Mouse (Mus musculus) fat pad, adult 2 months (tissue): ENCODE data around the gene Nhlrc1.

Experiments used
- DNase-seq: peaks from one replicate; pipeline ENCODE4 v3.0.0-alpha.2; 2011; ENCODE audit warnings: low read depth, low spot score; ENCODE audit errors: extremely low read depth

Gene Nhlrc1

GRCm38 (mm10) chr13:47014334-47015194, at the start of gene Nhlrc1:
Gene Nhlrc1, minus strand, starts transcription at chr13:47014850.
- no peak for DNase-seq

DNA sequence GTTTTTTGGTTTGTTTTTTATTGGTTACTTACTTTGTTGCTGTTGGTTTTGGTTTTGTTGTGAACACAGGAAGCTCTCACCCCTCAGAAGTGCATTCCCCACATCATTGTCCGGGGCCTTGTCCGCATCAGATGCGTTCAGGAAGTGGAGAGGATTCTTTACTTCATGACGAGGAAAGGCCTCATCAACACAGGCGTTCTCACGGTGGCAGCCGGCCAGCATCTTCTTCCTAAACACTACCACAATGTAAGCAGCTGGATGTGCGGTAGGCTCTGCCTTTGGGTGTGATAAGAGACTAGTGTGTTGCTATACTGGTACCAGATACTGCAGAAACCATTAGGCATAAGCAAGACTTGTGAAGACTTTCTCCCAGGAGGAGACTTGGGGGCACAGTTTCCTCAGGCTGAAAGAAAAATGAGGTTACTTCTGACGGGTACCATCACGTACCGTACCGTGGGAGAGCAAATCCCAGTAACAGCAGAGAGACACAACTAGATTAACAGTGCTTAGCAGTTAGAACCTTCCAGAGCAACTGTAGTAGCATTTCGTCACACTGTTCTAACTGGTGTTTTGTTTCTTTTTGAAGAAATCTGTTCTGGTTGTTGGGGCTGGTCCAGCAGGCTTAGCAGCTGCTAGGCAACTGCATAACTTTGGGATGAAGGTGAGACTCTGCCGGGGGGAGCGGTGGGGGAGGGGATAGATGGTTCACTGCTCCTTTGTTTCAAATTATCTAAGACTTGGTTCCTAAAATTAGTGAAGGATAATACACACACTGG, 49.5 kb upstream of the Nhlrc1 start:
- no peak for DNase-seq

- no peak for DNase-seq
Measured at GRCm38 (mm10) chr13:47062756-47063155, 48.1 kb upstream of the Nhlrc1 start.

GRCm38 (mm10) chr13:47056781-47057180, 42.1 kb upstream of the Nhlrc1 start:
- no peak for DNase-seq

GRCm38 (mm10) chr13:47056126-47056525, 41.5 kb upstream of the Nhlrc1 start:
- DNase-seq, result no peak

- DNase-seq, result no peak
Measured at GRCm38 (mm10) chr13:47053971-47054370, 39.3 kb upstream of the Nhlrc1 start.

DNA sequence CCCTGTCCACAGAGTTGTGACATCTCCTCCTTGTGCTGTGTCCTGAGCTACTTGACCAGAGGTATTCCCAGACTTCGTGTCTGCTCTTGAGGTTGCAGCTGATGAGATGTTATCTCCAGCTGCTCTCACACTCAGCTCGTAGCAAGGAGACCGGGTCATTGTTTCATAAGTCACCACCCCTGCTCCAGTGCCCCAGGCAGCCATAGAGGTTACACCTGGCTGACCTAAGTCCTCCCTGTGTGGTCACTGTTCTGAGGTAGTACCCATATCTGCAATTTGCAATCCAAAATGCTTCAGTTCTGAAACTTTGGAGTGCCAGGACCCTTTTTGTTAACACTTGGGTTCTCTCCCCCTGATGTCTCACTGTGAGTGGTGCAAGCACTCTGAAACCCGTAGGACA, 35.4 kb upstream of the Nhlrc1 start:
- DNase-seq, result peak; percentile 45

DNA sequence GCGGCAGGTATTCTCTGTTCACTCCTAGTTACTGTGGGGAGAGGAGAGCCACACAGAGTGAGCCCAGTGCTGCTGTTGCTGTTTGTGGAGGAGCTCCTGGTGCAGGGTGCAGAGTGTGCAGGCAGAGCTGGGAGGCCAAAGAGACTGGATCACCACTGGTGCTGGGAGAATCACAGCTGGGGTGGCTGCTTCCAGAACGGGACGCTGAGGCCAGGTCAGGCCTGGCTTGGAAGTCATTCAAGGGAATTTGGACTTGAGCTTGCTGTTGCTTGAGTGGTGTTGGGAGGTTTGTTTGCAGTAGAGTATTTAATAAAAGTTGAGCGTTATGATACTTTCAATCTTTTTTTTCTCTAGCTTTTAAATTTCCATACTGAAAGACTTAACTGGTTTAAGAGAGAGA, 33.3 kb upstream of the Nhlrc1 start:
- DNase-seq, result no peak

GRCm38 (mm10) chr13:47044617-47044947, 29.9 kb upstream of the Nhlrc1 start, which contains the start of gene Tpmt:
Gene Tpmt, minus strand, starts transcription at chr13:47044737.
- DNase-seq, result no peak

DNA sequence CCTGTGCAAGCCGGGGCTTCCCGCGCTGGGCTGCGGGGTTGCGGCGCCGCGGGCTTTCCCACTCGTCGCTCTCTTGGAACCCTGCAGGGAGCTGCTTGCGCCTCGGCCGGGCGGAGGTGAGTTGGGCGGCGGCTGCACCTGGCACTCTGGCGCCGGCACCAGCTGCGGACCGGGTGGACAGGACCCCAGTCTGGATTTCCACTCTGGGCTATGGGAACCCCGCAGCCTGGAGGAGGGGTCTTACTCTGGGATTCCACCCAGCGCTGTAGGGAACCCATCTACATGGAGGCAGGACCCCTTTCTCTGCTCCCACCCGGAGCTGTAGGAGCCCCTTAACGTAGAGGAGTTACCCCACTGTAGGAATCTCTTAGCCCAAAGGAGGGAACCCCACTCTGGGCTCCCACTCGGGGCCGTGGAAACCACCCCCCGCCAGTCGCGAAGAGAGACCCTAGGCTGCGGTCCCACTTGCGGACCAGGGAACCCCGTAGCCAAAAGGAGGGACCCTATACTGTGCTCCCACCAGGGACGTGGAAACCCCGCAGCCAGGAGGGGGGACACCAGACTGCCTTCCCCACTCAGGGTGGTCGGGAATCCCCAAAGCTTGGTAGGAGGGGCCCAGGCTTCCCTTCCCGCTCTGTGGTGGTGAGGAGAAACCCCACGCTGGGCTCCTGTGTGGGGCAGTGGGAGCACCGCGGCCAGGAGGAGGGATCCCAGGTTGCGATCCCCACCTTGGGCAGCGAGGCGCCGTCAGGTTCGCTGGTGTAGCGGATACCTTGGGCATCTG, 29.4 kb upstream of the Nhlrc1 start:
- no peak for DNase-seq

GRCm38 (mm10) chr13:47043030-47043680, 28.5 kb upstream of the Nhlrc1 start, which contains the start of gene Kdm1b:
Gene Kdm1b, plus strand, starts transcription at chr13:47043499.
- DNase-seq, result peak; percentile 76

- no peak for DNase-seq
Measured at GRCm38 (mm10) chr13:47042024-47042633, 27.5 kb upstream of the Nhlrc1 start.

DNA sequence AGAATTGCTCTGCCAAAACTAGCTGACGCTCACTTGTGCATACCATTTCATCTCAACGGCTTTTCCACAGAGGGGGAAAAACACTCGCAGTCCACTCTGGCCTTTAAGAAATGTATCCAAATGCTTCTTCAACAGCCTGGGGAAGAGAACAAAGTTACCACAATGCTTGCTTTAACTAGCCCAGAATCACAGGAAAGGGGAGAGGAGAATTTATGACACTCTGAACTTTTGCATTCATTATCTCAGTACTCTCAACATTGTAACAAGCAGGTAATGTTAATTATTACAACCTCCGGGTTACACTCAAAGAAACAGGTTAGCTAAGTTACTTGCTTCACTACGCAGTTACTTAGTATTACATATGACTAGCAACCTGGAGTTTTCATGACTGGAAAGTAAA, 25.4 kb upstream of the Nhlrc1 start:
- no peak for DNase-seq

GRCm38 (mm10) chr13:47037946-47038345, 23.3 kb upstream of the Nhlrc1 start:
- no peak for DNase-seq

DNA sequence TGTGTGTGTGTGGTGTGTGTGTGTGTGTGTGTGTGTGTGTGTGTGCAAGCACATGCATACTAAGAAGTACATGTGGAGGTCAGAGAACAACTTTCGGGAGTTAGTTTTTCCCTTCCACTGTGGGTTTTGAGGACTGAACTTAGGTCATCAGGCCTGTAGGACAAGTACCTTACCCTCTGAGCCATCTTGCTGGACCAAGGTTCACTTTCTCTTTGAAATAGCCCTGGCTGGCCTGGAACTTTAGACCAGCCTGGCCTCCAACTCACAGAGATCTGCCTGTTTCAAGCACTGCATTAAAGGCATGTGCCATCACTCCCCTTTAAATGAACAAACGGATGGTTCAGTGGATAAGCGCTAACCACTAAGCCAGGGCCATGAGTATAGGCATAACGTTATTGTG, 19.0 kb upstream of the Nhlrc1 start:
- DNase-seq, result no peak

DNA sequence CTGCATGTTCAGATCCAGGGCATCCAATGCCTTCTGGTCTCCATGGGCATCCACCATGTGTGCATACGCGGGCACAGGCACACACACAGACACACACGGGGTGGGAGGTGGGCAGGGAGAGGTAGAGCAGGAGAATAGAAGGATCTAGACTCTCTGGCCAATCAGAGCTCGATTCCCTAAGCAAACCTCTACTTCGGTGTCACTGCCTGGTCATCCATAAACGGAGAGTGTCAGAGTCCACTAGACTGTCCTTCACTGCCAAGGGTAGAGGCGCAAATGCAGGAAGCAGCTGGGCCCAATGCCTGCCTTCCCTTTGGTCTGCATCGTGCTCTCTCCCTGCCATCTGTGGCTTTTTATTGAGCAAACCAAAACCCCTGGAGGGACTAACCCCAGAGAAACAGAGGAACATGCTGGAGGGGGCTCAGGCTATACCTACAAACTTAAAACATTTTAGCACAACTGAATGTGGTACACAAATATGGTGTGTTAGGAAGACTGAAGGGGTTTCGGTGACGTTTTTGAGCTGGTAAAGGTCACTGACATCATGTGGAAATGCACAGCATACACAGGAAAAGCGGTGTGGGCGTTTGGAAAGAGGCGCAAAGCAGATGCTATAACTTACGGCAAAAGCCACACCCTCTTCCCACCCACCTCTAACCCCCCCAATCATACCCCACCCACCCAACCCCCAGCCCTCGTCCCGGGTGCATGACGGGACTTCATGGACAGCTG, 15.9 kb upstream of the Nhlrc1 start:
- DNase-seq, result no peak

DNA sequence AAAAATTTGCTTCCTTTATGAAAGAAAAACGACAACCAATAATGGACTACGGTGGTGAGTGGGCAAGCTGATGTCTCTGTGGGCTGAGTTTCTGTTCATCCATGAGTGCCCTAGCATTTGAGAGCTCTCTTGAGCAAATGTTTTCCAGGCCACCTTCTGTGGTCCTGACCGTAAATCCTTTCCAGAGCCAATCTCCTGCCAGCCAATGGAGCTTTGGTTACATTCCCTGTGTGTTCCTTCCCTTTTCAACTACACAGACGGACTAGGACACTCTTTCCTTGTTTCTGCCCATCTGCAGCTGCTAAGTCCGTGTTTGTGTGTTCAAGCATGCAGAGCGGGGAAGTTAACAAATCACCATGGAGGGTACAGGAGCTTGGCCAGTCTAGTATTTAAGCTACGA, 6.1 kb upstream of the Nhlrc1 start:
- no peak for DNase-seq

GRCm38 (mm10) chr13:47019774-47020173, 5.1 kb upstream of the Nhlrc1 start:
- no peak for DNase-seq

DNA sequence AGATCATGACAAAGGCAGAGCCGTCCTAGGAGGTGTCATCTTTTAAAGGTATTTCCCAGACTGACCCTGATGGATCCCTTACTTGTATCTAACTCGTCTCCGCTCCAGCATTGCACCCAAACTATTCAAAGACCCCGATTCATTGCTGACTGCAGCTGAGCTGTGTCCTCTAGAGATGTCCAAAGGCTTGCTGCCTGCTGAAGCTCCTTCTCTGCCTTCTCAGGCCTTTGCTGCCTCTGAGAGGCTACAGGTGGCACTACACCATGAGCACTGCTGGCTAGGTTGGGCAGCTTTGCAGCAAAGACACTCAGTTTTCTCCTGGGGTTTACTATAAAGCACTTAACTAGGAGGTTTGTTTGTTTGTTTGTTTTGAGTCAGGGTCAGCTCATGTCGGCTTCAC, 2.6 kb upstream of the Nhlrc1 start:
- no peak for DNase-seq

DNA sequence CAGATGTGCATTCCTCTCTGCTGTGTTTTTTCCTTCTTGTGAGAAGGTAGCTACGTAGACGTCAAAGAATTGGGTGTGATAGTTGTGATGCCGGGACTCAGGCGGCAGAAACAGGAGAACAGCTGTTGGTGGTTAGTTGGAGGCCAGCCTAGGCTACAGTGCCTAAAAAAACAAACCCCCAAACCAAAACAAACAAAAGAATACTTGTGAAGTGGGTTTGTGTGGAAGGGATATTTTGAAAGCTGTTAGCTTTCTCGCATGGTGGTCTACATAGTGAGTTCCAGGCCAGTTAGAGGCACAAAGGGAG, 498 bp upstream of the Nhlrc1 start:
- no peak for DNase-seq
